Mouse (Mus musculus) embryo, embryonic 10 days (tissue): ENCODE measurements around the gene Appl1.
"Not testable (repeated sequence)": the region's sequence is repeated elsewhere in the genome, so short reads cannot be mapped to it uniquely, and the experiment has no call there.

ENCODE experiments used
- DNase-seq: peaks from one replicate; pipeline ENCODE4 v3.0.0-alpha.2; 2015; ENCODE audit warnings: low spot score

The Appl1 gene

DNA sequence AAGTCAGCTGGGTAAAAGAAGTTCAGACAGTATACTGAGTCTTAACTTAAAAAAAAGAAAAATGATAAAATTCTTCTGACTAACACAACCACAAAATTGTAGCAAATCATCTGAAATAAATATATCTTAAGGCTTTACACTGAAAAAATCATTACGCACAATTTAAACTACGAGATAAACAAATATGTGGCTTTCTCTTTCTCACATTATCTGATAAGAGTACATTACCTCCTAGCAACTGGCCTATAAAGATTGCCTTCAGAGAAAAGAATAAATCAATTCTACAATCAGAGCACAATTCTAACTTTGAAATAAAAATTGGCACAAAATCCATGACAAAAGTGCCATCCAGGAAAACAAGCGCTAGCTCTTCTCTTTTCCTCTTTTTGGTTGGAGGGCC, 1.9 kb downstream of the Appl1 start:
- DNase-seq, result no peak

DNA sequence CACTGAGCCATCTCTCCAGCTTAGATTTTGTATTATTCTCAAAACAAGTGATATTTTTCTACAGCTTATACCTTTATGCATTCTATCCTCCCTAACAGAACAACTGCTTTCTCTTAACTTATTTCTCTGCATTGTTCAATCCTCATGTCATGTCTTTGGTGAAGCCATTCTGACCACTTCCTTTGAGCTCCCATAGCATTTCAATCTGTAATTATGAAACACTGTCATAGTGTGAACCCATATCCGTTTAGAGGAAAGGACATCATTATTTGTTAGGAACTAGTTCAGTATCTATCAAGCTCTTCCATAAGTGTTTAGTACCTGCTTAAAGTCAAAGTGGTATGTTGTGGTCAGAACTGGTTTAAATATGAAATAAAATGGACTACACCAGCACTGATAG, 10.5 kb downstream of the Appl1 start:
- no peak for DNase-seq

DNA sequence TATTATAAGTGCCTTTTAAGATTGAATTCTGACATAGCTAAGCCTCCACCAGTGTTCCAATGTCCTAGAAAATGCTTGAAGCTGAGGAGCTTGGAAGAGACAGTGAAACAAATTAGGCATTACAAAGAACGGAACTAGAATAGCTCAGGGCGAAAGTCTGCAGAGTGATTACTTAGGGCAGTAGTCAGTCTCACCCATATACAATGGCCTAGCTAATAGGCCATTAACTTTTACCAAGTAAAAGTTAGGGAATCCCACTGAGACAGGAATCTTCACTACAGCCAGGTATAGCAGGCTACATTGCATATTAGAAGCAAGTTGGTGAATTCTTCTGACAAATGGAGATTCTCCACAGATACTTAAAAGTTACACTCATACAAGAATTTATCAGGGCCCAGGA, 14.9 kb downstream of the Appl1 start:
- not testable (repeated sequence) for DNase-seq

DNA sequence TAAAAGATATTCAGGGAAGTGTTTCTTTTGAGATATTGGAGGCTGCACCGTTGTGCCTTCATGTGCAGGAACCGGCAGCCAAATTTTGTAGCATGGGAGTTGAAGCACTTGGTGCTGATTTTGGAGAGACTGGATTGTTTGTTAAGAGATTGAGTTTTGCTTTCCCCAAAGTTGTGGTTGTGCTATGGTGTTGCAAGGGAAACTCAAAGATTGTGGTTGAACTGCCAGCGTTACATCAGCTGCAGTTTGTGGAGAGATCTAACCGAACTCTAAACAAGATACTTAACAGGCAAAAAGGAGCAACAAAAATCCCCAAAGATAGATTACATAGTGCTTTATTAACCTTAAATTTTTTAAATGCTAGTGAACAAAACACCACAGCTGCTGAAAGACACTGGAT, 35.5 kb downstream of the Appl1 start:
- DNase-seq, result no peak

DNA sequence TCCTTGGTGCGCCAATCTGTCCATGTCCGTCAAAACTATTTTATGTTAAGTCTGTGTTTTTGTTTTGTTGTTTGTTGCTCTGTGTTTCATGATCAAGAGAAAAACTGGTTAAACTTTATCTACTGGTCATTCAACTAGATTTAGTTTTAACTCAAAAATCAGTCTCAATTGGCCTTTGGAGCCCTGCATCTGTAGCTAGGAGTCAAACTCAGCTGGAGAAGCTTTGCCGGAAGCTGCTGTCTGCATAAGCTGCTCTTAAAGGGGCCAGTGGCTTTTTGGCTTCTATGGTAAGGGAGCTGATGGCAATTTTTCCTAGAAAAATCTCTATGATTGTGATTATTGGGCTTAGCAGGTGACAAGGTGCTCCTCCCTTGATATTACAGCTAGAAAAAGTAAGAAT, 36.1 kb downstream of the Appl1 start:
- no peak for DNase-seq

DNA sequence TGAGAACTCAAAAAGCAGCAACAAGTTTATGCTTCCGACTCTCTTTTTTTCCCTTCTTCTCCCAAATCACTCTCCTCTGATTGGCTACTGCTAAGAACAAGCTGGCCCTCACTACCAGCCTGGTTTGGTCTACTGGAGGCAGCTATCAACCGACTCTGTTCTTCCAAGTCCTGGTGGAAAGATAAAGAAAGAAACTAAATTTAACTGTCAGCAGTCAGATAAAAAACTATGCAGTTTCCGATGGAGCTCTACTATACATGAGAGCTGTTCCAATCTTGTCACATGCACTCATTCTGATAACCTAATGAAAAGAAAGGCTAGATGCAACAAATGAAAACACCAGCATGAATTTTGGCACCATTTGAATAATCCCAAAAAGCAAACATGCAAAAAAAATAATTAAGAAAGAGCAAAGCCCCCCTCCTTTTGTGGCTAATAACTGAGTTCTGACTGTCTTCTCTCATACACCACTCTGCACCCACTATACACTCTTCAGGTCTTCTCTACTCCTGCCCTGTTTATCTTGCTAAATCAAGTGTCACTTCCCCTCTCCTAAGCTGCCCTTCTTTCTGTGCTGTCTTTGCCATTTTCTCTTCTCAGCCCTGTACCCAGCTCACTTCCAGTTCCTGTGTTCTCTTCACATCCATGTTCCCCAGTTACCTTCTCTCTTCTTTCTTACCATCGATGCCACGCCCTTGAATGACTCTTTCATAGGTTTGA, 47.2 kb downstream of the Appl1 start:
- no peak for DNase-seq

DNA sequence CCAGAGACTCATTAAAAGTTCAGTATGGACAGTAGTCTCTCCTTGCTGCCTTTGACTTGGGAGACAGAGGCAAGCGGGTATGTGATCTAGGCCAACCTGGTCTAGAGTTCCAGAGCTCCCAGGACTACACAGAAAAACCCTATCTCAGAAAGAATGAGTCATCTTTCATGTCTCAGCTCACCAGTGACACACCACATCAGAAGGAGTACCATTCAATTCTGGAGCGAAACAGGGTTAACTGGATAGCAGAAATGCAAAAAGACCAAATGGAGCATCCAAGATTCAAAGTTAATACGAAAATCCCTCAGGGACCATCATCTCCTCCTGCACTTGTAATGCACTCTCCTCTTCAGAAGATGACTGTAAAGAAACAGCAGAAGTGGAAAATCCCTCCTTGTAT, 51.7 kb downstream of the Appl1 start:
- no peak for DNase-seq

DNA sequence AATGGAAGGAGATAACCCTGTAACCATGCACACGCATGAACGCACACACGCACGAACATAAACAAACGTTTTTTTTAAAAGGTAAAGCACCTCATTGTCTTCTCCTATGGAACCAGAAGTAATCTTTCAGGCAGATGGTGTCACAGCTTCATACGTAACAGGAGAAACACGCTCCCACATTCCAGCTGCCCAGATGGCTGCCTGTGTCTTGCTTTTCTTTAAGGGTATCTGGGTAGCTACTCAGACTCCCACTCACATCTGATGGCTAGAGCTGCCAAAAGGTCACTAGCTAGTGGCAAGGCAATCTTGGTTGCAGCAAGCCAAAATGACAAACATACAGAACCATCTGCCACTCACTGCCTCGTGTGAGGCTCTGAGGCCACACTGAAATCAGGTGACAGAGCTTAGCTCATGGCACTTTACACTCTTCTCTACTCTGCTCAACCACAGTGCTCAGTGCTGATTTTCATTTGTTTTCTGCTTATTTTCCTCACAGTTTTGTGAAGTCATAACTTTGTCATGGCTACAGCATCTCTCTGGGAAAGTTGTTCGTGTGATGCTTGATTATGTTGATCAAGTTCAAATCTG, 57.3 kb downstream of the Appl1 start:
- DNase-seq, result peak; percentile 56

DNA sequence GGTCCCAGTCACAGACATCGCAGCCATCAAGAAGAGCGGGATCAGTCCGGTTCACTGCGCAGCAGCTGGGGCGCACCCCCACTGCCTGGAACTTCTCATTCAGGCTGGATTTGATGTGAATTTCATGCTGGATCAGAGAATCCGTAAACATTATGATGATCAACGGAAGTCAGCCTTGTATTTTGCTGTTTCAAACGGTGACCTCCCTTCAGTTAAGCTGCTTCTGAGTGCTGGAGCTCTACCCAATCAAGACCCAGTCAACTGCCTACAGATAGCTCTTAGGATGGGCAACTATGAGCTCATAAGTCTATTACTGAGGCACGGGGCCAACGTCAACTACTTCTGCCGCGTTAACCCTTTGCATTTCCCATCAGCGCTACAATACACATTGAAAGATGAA, 59.2 kb downstream of the Appl1 start:
- no peak for DNase-seq

DNA sequence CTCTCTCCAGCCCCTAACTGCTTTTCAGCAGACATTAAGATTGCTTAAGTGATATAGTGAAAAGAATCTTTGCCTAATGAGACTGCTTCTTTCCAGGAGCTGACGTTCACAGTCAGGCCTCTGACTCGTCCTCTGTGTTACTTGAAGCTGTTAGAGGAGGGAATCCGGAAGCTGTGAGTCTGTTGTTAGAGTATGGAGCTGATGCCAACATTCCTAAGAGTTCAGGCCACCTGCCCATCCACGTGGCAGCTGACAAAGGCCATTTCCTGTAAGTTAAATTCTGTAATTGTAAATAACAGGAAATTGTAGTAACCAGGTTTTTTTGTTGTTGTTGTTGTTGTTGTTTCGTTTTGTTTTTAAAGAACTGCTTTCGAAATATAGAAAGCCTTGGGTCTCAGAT, 59.8 kb downstream of the Appl1 start:
- DNase-seq, result no peak

DNA sequence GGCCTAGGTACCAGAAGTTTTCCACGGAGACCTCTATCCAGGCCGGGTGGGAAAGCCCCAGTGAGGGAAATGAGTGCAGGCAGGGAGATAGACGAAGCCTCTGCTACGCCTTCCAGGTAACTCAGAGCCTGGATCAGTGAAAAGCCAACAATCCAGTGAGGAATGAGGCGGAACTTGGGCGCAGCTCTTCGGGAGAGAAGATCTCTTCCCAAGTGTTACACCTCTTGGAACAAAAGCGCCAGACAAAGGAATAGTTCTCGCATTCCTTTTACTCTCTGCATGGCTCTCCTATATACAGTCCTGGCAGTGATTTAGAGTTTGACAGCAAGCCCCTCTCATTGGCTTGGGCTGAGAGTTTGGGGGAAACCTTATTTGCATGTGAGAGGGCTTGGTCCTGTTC, 60.6 kb downstream of the Appl1 start:
- not testable (repeated sequence) for DNase-seq

DNA sequence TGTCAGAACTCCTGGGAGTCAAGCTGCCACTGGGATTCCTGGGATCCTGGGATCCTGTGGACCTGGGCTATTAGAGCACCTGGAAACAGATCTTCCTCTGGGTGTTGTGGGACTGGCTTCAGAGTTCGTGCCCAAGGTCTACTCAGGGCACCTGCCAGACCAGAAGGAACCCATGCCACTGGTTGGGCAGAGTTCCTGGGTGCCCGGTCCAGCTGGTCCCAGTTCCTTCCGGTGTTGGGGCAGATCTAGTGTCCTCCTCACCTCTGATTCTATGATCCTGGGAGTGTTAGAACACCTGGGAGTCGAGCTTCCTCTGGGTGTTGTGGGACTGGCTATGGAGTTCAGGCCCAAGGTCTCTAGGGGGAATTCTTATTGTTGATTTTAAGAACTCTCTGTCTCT, 63.6 kb downstream of the Appl1 start:
- DNase-seq, result no peak

DNA sequence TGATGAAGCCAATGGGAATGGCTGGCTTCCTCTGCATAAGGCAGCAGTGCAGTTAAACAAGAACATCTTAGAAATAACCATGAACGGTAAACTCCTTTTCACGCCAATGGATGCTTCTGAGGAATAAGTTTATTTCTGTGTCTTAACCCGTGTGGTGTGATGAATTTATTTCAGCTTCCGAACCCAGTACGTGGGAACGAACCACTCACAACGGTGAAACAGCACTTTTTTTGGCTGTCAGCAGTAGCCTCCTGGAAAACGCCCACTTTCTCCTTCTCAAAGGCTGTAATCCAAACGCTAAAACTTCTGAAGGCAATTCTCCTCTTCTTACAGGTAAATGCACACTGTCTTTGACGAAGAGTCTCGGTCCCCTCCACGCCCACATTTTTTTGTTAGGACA, 70.1 kb downstream of the Appl1 start:
- DNase-seq, result no peak

DNA sequence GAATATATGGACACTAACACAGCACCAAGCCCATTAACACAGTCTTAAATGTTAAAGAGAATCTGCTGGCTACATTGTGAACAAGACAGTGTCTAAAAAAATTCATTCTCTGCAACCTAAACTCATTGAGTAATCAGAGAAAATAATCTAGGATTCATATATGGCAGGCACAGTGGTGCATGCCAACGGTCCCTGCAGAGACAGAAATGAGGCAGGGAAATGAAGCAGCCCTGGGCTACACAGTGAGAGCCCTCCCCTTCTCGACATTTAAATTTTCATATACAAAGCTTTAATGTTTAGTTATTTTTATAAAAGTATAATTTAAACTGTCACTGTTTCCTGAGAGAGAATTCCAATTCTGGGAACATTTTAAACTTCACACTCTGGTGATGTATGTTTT, 71.5 kb downstream of the Appl1 start:
- no peak for DNase-seq

DNA sequence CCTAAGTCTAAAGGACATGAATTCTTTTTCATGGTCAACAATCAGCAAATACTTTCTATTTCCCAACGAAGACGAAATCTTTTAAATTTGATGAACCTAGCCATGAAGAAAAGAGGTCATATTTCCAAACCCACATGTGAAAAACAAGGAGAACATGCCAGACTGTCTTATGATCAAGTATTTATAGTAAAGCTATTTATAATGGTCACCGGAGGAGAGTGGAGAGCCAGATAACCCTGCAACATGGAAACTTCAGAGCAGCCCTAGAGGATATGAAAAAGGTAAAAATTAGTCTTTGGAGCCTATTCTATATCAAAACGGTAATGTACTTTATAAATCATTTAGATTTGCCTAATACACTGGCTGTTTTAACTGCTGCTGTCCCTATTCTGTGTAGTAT, 76.6 kb downstream of the Appl1 start, which contains the start of gene Asb14:
Asb14 (plus strand) TSS at position 166 of the 400 bp plus-strand sequence.
- no peak for DNase-seq

DNA sequence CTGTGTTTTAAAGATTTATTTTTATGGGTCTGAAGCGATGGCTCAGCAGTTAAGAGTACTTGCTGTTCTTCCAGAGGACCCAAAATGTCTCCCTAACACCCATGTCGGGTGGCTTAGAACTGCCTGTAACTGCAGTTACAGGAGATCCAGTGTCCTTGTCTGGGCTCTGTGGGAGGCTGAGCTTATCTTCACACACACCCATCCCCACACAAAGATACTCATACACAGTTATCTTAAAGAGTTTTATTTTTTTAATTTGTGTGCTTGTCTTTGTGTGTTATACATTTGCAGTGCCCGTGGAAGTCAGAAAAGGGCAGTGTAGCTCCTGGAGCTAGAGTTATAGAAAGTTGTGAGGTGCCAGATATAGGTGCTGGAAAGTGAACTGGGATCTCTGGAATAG, 80.3 kb downstream of the Appl1 start:
- no peak for DNase-seq

DNA sequence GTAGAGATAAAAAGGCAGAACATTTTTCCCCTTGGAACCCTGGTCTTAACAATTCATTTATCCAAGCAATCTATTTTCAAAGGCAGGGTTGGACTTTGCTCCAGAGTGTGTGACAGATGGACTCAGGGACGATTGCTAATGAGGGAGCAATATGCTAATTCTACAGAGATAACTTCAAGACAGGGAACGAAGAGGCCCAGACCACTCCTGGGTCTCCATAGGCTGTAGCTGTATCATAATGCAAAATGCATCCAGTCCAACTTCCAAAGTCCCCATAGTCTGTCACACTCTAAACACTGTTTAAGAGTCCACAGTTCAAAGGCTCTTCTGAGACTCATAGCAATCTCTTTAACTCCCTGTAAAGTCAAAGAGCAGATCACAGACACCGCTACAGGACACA, 83.8 kb downstream of the Appl1 start:
- no peak for DNase-seq

DNA sequence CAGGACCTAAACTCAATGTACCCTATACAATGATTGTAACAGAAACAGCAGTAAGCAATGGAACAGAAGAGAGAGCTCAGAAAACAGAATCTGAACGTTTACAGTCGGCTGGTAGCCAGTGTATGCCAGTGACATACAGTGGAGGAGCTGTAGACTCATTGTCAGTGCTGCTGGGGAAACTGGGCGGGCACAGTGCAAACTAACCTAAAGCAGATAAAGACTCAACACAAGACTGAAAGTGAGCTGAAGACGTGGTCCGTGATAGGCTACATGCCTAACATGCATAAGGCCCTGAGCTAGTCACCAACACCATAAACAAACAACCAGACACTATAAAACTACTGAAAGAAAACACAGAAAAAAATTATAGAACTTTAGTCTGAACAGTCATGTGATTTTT, 89.3 kb downstream of the Appl1 start:
- DNase-seq, result no peak

DNA sequence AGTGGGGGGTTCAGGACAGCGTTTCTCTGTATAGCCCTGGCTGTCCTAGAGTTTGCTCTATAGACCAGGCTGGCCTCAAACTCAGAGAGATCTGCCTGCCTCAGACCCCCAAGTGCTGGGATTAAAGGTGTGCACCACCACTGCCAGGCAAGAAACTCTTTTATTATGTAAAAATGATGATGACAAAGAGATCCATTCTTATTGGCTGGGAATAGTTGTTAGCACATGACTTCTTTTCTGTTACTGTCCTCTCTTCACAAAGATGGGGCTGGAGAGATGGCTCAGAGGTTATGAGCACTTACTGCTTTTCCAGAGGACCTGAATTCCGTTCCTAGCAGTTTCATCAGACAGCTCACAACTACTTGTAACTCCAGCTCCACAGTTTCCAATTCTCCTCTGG, 91.1 kb downstream of the Appl1 start:
- DNase-seq, result no peak

DNA sequence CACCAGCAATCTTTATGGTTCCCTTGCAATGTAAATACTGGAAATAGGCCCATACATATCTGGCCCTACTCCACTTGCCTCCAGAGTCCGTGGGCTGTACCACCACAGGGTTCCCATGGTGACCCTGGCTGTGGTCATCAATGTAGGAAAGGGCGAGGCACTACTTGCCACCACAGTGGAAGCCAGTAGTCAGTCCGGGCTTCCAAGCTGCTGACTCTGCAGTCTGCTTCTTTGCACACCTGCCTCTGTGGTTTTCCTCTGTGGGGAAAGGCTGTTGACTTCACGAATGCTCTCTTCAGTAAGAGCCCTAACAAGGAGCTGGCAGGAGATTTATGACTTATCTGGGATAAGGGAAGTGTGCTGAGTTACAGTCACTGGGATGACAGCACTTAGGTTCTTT, 92.3 kb downstream of the Appl1 start:
- no peak for DNase-seq
